Mouse (Mus musculus) layer of hippocampus, adult 11-12 months (tissue): ENCODE data around the gene Exoc7.
A peak's percentile ranks its signal among the peaks of the same experiment; 100 is the strongest.
"Not testable (repeated sequence)": the region's sequence is repeated elsewhere in the genome, so short reads cannot be mapped to it uniquely, and the experiment has no call there.

Experiments
- DNase-seq: peaks from one replicate; pipeline ENCODE4 v3.0.0; 2022; ENCODE audit warnings: low spot score

Exoc7 gene

DNA sequence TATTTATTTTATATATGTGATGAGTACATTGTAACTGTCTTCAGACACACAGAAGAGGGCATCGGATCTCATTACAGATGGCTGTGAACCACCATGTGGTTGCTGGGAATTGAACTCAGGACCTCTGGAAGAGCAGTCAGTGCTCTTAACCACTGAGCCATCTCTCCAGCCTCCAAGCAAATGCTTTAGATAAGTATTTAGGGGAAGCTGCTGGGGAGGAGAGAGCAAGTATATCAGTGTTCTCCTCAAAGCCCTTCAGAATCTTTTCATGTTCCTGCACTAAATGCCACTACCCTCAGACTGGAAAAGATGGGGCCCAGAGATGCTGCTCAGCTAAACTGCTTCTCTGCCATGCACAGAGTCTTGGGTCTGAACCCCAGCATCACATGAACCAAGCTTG, 29.8 kb downstream of the Exoc7 start:
- DNase-seq: not testable (repeated sequence)

- DNase-seq: peak; percentile 93
Measured at GRCm38 (mm10) chr11:116274045-116274666, 32.9 kb downstream of the Exoc7 start, which contains the start of gene Srp68. Gene Srp68, minus strand, starts transcription at chr11:116274217.

DNA sequence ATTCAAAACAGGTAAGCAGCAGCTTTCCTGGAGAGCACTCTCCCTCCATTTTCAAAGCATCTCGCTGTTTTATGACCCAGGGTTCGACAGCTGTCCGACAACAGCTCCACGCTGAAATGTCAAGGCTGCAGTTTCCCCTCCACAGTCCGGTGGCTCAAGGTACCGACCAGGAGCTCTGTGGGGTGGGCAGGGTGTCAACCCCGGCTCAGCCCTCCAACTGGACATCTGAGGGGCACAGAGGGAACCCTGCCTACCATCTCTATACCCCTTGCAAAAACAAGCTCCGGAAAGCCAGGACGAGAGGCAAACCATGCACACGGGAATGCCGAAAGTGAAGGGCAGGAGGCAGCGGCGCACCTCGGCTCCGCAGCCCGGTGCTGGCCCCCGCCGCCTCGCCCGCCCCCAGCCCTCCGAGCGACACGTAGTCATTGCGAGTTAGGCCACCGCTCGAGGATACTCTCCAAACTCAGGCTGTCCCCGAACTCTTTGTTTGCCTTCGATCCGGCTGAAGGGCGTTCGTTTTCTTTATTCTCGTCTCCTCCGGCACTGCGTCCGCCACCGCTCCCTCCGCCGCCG, 33.5 kb downstream of the Exoc7 start:
- DNase-seq: no peak

- DNase-seq: no peak
Measured at GRCm38 (mm10) chr11:116272589-116273468, 34.2 kb downstream of the Exoc7 start.

- DNase-seq: no peak
Measured at GRCm38 (mm10) chr11:116269560-116269959, 37.5 kb downstream of the Exoc7 start.

DNA sequence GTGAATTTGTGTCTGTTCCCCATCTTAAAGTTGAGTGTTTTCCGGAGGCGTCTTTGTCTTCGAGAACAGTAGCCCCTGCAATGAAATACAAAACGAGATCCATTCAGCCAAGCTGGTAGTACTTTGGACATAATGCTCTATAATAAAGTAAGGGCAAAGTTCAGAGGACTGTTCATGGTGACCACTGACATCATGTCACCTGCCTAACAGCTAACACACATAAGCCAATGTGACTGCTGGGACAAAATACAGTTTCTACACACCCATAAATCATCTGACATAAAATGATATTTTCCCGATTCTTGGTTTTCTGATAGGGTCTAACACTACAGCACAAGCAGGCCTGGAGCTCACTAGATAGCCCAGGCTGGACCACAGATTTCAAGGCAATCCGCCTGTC, 38.7 kb downstream of the Exoc7 start:
- DNase-seq: no peak

GRCm38 (mm10) chr11:116267637-116268036, 39.4 kb downstream of the Exoc7 start:
- no peak for DNase-seq

- no peak for DNase-seq
Measured at GRCm38 (mm10) chr11:116265850-116266249, 41.2 kb downstream of the Exoc7 start.

- no peak for DNase-seq
Measured at GRCm38 (mm10) chr11:116265352-116265751, 41.7 kb downstream of the Exoc7 start.

DNA sequence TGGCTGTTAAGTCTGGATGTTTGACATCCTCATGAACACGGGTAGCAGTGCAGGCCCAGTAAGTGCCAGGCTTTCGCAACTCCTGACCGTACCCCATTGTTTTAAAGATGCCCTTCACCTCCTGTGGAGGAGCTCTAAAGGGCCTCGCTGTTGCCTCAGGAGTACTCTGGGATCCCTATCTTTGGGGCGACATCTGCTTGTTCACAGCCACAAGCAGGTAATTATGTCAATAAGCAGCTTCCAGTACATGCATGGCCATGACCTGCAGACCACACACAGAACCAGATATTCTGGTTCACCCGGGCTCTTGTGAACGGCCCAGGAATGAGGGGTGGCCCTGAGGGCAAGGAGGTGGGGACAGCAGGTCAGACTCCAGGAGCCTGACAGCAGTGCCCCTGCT, 46.8 kb downstream of the Exoc7 start:
- no peak for DNase-seq

DNA sequence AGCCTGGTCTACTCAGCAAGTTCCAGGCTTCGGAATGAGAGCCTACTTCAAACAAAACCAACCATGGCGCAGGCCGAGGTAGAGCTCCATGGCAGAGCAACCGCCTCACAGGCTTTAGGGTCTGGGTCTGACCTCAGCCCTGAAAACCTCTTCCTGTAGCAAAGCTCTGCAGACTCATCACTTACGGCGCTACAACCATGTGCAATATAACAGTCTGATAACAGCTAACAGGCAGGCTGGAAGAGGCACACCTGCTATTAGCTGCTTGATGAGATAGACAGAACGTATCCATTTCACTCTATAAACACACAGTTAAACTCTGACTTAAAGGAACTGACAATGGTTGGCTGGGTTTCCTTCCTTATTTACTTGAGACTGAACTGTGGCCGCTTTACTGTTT, 47.6 kb downstream of the Exoc7 start:
- DNase-seq: no peak

DNA sequence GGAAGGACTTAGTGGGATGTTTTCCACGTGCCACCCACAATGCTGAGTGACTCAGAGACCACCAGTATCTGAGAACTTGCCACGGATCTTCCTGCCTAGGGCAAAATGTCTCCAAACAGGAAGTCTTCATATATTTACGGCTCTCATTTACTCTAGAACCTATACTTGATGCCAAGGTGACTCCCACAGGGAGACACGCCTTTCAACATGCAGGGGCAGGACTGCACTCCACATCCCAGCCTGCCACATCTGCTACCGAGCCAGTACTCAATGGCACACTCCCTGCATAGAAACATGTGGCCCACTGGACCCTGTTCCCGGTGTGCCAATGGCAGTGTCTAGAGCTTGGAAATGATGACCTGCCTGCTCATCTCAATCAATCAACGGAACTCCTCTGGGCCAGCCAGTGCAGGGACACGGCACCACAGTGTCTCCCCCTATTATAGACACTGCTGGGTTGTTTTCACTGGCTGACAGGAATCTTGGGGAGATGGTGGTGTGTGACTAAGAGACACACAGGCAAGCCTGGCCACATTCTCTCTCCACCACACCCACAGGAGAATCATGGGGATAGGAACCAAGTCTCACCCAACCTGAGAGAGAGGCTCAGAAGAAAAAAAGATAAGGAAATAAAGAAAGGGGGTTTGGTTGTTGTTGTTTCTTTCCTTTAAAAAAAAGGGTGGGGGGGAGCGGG, 50.9 kb downstream of the Exoc7 start:
- DNase-seq: no peak

- DNase-seq: no peak
Measured at GRCm38 (mm10) chr11:116255090-116255981, 51.7 kb downstream of the Exoc7 start.

- no peak for DNase-seq
Measured at GRCm38 (mm10) chr11:116254627-116255026, 52.4 kb downstream of the Exoc7 start.

- DNase-seq: no peak
Measured at GRCm38 (mm10) chr11:116253076-116253600, 53.9 kb downstream of the Exoc7 start.

DNA sequence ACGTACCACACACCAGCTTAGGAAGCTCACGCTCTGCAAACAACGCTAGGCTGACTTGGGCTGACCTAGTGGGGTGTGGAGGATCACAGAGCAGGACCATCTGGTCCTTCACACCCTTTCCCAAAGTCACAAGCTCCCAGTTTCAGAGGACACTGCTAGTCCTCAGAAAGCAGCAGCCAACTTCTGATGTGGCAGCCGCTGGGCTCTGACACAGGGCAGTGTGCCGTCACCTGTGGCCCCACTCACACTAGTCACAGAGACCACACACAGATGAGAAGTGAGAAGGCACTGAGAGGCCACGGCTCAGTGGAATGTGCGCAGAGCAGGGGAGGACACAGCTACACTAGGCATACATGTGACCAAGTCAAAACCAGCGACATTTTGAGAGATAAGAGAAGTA, 56.1 kb downstream of the Exoc7 start:
- DNase-seq: no peak

- no peak for DNase-seq
Measured at GRCm38 (mm10) chr11:116247502-116248222, 59.4 kb downstream of the Exoc7 start.

- DNase-seq: no peak
Measured at GRCm38 (mm10) chr11:116245616-116246015, 61.4 kb downstream of the Exoc7 start.

- no peak for DNase-seq
Measured at GRCm38 (mm10) chr11:116244580-116244979, 62.5 kb downstream of the Exoc7 start.

DNA sequence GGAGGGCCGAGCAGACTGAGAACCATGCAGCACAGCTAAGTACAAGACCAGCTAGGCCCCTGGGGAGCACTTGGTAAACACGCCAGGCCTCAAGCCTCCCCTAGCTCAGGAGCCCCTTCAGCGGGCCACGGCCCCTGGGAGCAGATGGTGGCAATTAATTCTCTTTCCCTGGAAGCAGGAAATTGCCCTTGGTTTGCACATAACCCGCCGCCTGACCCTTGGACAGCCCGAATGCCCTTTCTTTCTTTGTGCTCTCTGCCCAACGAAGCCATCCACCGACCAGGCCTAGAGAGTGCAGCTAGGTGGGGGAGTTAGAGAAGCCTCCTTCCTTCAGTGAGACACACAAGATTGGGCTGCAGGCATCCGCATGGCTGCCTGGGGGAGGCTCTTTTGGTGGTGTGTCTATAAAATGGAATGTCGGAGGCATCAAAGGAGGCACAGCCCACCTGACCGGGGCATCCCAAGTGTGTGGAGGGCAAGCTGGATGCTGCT, 65.2 kb downstream of the Exoc7 start:
- no peak for DNase-seq
